Mouse (Mus musculus): ENCODE measurements around the gene Mreg.

Mreg gene

DNA sequence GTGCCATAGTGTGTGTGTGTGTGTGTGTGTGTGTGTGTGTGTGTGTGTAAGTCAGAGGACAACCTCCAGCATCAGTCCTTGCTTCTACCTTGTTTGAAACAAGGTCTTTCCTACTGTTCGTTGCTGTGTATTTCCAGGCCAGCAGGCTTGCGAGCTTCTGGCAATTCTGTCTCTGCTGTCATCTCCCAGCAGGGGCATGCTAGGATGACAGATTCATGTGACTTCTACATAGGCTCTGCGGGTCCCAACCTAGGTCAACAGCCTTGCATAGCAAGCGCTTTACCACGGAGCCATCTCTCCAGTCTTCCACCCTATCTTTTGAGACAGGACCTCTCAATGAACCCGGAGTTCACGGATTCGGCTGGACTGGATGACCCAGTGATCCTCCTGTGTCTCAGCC lies 20.7 kb downstream of the Mreg start:
- no peak for DNase-seq (ENCODE audit: low spot score)

DNA sequence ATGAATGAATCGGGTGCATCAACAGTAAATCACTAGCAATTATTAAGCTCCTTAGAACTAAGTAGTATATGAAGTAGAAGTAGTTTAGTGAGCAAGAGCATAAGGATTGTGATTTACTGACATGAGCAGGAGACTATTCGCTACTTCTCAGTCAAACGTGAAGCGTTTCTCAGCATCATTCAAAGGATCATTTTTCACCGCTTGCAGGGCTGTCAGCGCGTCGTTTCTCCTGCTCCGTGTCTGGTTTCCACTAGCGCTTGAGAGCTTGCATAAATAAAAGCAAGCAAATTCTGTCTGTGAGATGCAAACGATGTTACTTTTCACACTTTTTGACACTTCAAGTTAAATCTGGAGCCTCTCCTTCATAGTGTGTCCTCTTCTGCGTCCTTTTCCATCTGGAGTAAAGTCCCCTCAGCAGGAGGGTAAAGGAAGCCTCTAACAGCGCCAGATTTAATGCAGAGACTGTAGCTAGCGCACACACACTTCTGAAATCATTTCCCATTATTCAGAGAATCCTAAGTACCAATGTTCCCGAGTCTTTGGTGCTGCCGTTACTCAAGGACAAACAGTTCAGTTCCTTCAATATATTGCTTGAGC lies 23.9 kb downstream of the Mreg start:
- no peak for DNase-seq (ENCODE audit: low spot score)

DNA sequence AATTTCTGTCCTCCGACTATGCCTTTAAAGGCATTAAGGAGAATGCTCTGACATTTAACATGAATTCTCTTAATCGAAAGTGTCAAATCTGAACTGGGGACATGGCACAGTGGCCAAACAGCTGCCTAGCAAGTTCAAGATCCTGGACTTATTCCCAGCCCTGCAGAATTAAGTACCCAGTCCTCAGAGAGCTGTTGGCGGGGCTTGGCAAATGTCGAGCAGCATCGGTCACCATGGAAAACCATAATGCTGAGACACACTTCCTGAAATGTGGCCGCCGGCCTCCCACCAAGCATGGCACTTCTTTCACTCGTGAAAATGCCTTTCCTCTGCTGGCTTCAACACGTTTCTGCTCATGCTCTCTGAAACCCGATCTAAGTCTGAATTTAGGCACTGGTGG lies 24.6 kb downstream of the Mreg start:
- DNase-seq (ENCODE audit: low spot score) = peak; percentile 41

DNA sequence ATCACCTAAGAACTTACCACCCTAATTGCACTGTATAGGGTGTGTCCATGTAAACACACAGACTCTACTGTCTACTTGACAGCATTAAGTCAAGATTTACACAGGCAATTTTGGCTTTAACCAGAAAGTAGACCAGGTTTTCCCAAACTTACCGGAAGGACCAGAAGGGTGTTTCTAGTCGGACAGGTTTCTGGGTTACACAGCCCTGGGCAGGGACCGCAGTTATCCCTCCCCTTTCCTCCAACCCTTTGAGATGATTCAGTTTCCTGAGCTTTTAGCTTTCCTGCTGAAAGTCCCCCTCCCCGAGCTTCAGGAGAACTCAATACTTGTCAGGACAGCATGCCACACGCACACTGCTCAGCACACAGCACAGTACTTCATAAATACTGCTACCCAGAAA lies 26.0 kb downstream of the Mreg start:
- no peak for DNase-seq (ENCODE audit: low spot score)

DNA sequence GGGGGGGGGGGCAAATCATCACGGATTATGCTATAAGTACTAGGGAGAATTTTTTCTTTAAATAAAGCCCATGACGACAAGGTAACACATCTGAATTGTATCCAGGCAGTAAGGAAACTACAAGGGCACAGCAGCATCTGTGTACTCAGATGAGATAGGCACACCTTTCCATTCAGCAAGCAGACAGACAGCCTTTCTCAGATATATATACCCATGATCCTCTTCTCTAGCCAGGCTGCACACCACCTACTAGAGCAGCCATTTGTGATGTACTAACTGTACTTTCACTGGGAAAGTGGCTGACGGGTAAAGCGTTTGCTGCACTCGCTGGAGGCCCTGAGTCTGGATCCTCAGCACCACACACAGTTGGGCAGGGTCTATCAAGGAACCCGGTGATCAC lies 28.6 kb downstream of the Mreg start:
- DNase-seq (ENCODE audit: low spot score) = no peak

DNA sequence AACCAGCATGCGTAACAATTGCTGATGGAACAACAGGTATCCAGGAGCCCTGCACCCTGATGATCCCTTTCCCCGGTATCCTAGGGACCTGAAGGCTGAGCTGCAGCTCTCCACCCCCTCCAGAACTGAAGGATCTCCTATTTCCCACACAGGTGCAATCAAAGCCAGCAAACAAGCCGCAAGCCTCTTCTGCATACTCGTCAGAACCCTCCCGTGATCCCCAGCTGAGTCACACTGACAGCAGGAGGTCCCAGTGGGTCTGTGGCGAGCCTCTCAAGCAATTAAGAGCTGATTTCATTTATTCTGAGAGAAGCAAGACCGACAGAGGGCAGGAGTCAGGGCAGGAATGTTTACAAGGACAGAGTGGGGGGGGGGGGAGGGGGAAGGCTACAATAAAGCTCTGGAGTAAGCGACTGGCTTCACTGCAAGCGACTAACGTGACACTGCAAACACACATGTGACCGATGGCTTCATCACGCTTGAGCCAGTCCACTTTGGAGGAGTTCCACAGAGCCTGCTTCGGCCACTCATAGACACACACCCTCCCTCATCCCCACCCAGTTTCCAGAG lies 29.1 kb downstream of the Mreg start:
- peak; percentile 20 for DNase-seq (ENCODE audit: low spot score)

DNA sequence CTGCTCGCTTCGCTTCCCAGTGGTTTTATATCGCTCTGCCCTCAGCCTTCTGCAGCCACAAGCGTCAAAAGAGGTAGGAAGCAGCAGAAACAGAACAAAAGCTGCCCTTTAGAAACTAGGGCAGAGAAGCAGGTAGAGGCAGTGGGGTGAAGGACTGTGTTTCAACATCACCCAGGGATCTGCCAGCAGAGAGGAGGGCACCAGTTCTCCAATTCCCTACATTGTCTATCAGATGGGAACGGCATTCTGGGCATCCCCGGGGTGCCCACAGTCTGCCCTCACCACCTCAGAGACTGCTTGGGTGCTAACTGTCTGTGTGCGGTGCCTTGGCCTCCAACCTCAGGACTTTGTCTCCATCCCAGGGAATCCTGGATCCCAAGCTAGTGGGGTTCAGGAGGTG lies 32.2 kb downstream of the Mreg start:
- no peak for DNase-seq (ENCODE audit: low spot score)

DNA sequence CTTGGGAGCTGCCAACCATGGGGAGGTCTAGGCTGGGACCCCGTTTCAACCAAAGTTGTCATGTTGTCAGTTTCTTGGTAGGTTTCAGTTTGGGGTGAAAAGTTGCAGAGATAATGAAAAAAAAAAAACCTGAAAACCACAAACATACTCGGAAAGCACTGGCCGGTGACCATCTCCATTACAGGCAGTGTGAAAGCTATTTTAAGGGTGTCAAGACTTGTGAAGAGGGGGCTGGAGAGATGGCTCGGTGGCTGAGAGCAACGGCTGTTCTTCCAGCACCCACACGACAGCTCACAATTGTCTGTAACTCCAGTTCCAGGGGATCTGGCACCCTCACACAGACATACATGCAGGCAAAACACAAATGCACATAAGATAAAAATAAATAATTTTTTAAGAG lies 35.9 kb downstream of the Mreg start:
- DNase-seq (ENCODE audit: low spot score) = no peak

DNA sequence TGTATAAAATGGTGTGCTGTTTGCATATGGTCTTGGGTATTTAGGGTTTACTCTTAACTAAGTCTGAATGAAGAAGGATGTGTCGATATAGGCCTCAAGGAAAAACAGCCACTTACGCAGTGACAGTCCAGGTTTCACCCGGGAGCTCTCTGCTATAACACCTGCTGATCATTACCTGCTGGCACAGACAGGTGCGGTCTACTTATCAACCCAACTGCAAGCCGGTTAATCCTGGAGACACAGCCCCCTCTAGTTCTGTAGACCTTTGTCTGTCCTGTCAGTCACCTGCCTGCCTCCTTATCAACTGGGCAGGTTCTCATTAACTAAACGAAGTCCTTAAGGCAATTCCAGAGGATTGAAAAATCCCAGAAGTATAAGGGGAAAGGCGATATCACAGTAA lies 37.9 kb downstream of the Mreg start:
- no peak for DNase-seq (ENCODE audit: low spot score)

DNA sequence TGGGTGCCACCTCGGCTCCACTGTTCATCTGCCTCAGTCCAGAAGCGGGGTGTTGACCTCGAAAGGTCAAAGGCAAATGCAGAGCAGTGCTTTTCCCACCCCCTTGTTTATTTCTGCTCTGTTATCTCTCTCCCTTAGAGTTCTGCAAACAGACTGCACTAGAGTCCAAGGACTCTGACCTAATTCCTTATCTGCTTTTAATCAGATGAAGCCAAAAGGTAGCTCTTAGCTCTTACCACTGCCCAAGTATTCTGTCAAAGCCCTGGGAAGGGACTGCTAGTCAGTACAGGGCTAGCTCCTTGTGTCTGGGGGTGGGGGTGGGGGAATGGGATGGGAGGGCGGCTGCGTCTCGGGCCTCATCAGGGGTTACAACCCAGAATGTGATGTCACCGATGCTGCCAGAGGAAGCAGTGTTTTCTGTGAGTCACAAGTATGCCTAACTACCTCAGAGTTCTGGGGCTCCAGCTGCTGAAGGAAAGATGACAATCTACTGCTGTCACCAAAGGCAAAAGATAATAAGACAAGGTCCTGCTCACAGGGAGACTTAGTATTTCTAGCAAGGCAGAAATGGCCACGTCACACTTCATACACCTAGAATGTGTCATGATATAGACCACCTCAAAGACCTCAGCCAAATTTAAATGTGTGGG lies 38.6 kb downstream of the Mreg start:
- DNase-seq (ENCODE audit: low spot score) = no peak

DNA sequence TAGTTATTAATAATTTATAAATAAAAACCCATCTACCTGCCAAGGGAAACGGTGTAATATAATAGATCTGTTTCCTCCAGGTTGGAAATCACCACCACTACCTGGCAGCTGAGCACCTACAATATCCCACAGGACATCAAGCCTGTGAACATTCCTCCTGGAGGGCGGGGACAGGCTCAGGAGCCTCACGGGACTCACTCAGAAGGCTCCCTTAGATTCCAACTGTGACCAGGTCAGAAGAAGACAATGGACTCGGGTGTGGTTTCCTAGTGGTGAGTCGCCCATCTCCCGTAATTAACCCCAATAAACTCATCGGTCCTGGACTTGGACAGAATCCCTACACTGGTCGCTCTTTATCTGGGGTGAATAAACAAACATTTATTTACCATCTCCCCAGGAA lies 39.3 kb downstream of the Mreg start:
- no peak for DNase-seq (ENCODE audit: low spot score)

DNA sequence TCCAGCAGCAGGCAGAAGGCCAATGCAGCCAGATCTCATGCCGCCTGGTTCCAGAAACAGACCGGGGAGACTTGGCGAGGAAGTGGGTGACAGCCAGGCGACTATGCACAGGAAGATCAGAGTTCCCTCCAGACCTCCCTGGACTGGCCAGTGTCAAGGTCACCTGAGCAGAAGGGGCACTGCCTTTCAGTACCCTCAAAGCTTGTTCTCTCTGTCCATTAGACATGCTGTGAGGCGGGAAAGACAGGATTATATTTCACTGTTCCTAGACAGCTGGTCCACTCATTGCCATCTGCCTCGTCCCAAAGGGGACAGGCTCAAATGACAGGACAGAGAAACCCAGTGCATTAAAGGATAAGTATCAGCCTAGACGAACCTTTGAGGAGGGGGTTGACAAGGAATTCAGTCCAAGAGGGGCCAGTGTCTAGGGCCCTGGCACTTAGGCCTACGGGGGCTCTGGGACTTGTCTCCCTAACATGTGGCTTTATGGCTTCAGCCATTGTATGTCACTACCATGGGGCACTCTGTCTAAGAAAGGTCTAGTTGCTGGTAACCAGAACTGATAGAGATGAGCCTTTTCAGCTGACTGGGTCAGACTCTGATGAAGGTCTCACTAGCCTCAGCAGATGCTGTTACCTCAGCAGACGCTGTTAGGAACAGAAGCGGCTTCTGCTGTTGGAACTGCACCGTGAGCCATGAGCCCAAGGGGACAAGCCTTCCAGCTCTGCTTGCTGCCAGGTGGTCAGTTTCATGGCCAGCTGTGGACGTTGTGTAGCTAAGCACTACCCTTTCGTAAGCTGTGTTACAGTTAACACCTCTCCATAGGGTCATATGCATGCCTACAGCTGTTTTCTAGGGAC lies 40.9 kb downstream of the Mreg start:
- no peak for DNase-seq (ENCODE audit: low spot score)

DNA sequence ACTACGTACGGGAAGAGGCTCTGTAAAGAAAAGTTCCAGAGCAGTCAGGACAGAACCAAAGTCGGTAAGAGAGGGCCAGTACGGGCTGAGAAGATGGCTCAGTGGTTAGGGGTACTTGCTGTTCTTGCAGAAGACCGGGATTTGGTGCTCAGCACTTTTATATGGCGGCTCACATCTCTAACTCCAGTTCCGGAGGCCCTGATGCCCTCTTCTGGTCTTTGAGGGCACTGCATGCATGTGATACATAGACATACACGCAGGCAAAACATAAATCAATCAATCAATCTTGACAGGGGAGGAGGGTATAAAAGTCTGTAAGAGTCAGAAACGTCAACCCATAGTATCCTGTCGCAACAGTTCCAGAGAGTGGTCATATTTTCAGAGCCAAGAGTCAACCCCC lies 45.1 kb downstream of the Mreg start:
- no peak for DNase-seq (ENCODE audit: low spot score)

DNA sequence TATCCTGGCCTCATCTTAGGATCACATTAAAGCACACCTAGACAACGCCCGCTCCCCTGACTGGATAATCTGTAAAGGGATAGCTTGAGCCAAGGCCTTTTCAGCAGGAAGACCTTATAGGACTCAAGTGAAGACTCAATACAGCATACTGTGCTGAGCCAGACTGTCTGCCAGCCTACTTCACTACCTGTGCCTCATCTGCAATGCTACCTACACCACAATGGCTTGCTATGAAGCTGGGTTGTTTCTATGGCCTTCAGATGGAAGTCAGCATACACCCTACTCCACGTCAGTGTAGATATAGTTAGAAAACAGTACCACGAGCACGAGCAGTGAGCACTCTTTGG lies 45.7 kb downstream of the Mreg start:
- DNase-seq (ENCODE audit: low spot score) = no peak

DNA sequence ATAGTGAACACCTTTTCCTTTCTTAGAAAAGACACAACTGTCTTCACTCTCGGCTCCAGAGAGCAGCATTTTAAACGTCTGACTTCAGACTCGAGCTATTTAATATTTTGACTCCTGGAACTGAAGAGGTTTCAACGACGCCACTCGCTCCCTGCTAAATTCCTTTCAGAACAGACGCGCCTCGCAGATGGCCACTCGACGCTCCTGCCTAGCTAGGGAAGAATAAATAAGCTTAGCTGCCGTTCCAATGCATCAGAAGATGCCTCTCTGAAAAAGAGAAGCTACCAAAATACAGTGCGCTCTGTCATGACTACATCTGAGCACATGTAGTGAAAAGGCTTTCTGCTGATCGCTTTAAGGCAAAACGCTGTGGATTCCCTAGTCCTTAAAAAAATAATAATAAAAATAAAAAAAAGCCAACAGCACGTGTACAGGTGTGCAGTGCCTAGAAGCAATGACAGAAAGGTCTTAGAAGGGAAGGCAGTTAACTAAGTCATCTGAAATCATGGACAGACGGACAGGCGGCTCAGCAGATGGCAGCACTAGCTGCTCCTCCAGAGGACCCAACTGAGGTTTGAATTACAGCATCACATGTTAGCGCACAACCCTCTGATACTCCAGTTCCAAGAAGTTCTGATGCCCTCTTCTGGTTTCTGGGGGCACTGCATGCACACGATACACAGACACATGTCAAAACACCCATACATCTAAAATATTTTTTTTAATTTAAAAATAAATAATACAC lies 46.2 kb downstream of the Mreg start:
- no peak for DNase-seq (ENCODE audit: low spot score)

DNA sequence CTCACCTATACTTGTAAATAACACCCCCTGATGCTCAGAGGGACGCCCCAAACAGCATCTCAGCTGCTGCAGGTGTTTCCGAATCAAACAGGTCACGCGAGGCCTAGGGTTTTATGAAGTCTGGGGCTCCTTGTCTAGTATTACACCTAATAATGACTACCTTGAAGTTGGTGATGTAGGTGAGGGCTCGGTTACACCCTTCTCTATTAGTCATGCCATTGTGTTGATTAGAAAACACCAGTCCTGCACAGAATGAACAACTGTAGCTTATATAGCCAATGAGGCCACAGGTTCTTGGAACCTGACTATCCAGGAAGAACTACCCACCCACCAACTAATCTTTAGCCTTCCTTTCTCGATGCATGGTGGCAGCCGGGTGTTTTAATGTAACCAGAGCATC lies 51.8 kb downstream of the Mreg start:
- no peak for DNase-seq (ENCODE audit: low spot score)

DNA sequence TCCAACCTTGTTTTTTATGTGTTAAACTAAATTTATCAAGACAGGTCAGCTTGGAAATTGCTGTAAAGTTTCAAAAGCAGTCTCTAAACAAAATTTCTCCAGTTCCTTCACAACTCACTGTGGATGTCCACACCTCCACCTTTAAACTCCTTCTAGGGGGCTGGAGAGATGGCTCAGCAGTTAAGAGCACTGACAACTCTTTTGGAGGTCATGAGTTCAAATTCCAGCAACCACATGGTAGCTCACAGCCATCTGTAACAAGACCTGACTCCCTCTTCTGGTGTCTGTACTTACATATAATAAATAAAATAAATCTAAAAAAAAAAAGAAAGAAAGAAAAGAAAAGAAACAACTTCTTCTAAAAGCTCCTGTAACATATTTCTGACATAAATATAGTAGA lies 67.1 kb downstream of the Mreg start:
- no peak for DNase-seq (ENCODE audit: low spot score)

DNA sequence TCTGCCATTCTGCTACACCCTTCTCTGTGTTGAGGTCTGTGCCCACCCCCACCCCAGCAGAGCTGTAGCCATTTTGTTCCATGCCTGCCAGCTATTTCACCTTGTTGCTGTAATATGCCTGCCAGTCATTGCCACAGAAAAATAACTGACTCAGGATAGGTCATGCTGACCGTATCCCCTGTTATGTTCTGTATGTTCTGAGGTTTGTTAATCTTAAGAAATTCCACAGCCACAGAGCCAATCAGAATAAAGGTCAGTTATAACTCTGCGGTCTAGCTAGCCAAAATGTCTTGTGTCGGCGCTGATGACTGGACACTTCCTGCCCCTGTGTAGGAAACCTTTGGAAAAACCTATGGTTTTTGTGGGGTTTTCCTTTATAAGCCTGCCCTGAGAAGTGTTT lies 67.7 kb downstream of the Mreg start:
- DNase-seq (ENCODE audit: low spot score) = peak; percentile 38

DNA sequence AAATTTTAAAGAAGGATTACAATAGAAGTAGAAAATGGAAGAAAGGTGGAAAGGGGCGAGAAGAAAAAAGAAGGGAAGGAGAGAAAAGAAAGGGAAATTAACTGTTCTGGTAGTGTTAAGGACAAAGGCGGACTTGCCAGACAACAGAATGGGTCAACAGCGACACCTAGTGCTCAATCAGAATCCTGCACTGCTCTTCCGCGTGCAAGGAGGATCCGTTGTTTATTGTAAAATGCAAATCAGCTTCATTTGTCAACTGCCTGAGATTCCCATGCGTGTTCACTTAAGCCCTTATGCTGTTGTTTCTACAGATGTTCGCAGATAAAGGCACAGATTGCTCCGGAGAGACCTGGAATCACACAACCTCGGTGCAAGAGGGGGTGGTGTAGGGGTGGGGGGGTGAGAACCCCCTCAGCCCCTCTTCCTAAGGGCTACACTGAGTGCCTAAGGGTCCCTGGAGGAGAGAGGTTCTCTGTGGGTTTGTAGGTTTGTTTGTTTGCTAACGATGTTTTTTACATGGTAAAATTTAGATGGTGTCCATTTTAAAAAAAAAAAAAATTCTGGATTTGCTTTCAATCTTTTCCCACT lies 70.1 kb downstream of the Mreg start:
- peak; percentile 87 for DNase-seq (ENCODE audit: low spot score)

DNA sequence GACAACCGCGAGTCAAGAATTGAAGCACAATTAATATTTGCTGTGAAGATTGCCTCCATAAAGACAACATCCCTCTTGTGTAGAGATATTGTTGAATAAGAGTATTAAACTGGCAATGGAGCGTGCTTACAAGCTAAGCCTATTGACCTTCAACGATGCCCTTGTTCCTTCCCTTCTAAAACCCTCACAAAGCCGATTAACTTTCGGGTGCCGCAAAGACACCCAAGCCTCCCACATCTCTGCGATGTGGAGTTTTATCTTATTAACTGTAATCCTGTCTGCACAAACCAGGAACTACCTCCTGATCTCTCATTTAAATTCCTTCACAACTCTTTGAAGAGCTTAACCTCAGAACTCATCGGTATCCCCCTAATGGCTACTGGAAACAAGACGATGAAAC lies 76.0 kb downstream of the Mreg start:
- DNase-seq (ENCODE audit: low spot score) = no peak

DNA sequence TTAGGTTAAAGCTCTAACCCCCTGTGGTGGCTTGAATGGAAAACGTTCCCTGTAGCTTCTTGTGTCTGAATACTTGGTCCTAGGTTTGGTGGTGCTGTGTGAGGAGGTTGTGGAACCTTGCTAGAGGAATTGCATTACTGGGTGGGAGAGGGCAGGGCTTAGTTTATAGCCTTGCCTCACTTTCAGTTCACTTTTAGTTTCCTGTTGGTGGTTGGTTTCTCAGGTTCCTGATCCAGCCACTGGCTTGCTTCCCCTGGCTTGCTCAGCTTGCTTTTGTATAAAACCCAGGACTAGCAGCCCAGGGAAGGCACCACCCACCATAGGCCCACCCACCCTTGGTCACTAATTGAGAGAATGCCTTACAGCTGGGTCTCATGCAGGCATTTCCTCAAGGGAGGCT lies 77.6 kb downstream of the Mreg start:
- DNase-seq (ENCODE audit: low spot score) = no peak
